Mouse (Mus musculus) G1E (cell line): ENCODE data around the gene Mast3.

Experiments used
- CTCF ChIP-seq: IDR thresholded peaks from 2 replicates; pipeline ENCODE4 v1.5.1; 2012; ENCODE audit warnings: low read depth, low read length, inconsistent platforms, mixed read lengths
- GATA1 ChIP-seq: IDR thresholded peaks from 2 replicates; pipeline ENCODE4 v1.6.1; 2012; ENCODE audit warnings: borderline replicate concordance, low read length, inconsistent platforms, mixed read lengths
- POLR2AphosphoS5 ChIP-seq: IDR thresholded peaks from 2 replicates; pipeline ENCODE4 v1.6.1; 2012; ENCODE audit warnings: low read depth, low read length, inconsistent platforms; ENCODE audit not compliant: insufficient replicate concordance

- TF ChIP-seq CTCF (no peak), POLR2AphosphoS5 (no peak), GATA1 (no peak)
These were observed 6.6 kb downstream of the Mast3 start for GRCm38 (mm10) chr8:70798281-70798680.
